Mouse (Mus musculus): ENCODE results near the gene Sod2. TPM values are rescaled to one million over a fixed set of nuclear protein-coding genes. Genes with fewer than 3 reads are reported as not detected.
A peak's percentile ranks its signal among the peaks of the same experiment; 100 is the strongest.
"Not testable (repeated sequence)": the region's sequence is repeated elsewhere in the genome, so short reads cannot be mapped to it uniquely, and the experiment has no call there.

Sod2 gene
- total RNA-seq, 2 experiments from 2014 or later = 418 to 433 TPM

DNA sequence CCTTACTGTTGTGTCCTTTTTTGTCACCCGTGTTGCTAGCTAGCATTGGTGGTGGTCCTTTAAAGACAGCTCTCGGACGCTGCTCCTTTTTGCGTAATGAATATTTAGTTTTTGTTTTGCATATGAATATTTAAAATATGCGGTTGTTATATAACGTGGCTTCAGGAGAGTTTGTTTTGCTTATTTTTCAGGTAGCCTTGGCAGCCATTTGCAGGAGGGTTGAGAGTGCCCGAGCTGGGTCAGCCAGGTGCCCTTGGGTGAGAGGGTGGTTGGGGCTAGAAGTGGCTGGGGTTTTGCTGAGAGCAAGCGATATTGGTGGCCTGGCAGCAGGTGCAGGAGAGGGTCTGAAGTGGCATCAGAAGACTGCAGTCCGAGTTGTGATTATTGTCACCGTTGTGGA, 1.9 kb downstream of the Sod2 start:
- no peak for DNase-seq (ENCODE audit: low spot score)

DNA sequence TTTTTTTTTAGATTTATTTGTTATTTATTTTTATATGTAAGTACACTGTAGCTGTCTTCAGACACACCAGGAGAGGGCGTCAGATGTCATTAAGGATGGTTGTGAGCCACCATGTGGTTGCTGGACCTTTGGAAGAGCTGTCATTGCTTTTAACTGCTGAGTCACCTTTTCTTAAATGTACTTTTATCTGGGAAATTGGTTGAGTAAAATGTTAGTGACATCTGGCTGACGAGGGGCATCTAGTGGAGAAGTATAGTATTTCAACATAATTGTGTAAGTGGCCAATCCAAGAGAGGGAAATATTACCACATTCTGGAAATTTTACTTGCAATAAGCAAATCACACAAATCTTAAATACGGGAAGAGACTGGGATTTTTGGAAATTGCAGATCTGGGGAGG, 3.2 kb downstream of the Sod2 start:
- peak; percentile 44 for DNase-seq (ENCODE audit: low spot score)

DNA sequence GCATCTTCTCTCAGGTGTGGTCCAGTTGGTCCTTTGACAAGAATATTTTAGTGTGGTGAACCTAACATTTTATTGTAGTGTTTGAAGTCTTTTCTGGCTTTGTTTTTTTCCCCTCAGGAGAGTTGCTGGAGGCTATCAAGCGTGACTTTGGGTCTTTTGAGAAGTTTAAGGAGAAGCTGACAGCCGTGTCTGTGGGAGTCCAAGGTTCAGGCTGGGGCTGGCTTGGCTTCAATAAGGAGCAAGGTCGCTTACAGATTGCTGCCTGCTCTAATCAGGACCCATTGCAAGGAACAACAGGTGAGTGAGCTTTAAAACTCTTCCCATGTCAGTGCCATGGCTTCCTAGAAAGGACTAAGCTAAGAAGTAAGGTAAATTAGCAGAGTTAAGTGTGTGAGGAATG, 6.7 kb downstream of the Sod2 start:
- no peak for DNase-seq (ENCODE audit: low spot score)

DNA sequence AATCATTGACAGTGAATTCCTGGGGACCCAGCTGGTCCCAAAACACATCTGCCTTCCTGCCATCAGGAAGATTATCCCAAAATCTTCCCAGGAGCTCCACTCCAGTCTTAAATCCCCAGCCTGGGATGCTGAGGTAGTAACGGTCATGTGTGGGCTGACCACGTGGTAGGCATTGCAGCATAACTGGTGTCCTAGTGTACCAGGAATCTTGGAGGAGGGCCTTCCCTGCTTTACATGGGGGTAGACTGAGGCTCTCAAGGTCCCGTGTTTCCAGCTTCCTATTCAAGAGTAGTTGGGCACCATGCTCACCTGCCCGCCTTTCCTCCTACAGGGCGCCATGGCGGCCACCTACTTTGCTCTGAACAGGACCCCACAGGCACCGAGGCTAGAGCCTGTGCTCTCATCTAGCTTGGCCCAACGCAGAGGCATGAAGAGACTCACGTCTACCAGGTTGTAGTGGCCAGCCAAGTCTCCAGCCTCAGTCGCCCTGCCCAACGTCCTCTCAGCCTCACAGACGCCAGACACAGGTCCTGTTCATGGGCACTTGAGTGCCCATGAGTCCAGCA, 30.1 kb downstream of the Sod2 start:
- DNase-seq (ENCODE audit: low spot score) = not testable (repeated sequence)

DNA sequence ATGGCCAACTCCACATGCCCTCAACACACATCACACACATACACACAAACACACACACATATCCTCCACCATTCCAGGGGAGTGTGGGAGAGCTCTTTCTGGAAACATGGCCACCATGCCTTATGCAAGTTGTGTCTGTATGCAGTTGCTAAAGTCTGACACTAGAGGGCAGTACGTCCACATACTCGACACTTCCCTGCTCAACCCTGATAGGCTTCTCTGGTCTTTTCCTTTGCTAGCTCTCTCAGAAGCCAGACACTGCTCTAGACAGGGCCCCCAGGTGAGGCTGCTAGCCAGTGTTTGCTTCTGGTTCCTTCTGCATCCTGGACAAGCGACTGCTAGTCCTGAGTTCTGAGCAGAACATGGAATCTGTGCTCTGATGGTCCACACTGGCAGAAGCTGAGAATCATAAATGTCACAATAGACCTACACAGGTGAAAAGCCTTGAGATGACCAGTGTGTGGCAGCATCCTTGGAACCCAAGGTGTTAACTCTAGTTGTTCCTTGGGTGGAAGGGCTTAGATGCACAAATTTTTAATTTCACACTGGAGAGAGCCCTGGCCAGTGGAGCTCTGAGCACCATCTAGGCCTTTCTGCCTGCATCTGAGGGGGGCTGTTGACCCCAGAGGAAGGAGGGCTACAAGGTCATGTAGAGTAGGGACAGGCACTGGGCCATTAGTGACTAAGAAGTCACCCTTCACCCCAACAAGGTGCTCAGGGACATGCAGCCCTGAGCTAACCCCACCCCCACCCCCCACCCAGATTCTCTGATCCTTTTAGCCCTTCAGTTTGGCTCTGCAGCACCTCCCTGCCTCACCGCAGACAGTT, 37.4 kb downstream of the Sod2 start:
- peak; percentile 45 for DNase-seq (ENCODE audit: low spot score)

DNA sequence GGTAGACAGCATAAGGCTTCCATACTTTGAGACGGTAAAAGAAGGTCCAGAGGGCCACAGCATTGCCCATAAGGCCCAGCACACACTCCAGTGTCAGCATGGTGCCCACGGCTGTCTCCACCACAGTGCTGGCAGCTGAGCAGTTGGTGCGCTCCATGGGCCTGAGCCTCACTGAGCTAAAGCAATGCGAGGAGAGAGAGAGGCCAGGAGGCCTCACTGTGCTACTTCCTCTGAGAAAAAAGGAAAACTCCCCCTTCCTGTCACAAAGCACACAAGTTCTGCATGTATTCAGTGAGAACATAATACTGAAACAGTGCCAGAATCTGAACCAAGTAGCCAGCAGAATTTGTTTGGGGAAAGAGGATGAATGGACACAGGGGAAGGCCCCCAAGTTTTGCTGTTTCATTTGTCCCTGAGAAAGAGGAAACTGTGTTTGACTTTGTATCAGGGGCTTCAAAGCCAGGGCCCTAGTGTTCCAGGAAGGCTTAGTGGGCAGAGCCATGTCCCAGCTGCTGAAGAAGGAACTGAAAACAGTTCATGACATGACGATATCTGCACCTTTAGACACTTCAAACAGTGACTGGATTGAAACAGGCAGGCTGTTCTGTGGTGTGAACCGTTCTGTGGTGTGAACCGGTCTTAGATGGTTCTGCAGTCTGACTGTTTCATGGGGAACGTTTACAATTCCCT, 45.6 kb downstream of the Sod2 start, which contains the start of gene Gpr31b:
TSS of gene Gpr31b (minus strand) at position 173 of the 690 bp plus-strand sequence.
- DNase-seq (ENCODE audit: low spot score) = not testable (repeated sequence)

DNA sequence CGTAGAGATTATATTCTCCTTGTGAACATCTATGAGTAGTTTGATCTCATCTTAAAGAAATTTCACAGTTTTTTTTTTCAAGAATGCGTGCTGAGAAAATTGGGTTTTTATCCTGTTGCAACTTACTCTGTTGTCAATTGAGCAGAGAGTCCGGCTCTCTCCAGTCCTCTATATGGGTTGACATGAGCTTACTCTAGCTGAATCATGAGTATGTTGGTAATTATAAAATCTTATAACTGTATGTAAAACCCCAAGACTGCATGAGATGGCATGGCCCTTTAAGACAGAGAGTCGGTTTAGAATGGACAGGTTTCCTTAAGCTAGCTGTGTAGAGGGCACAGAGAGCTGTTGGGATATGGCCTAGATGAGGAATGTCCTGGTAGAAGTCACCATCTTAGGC, 54.2 kb downstream of the Sod2 start, which contains the start of gene Tcp10b:
TSS of gene Tcp10b (plus strand) at position 301 of the 400 bp plus-strand sequence.
- not testable (repeated sequence) for DNase-seq (ENCODE audit: low spot score)

DNA sequence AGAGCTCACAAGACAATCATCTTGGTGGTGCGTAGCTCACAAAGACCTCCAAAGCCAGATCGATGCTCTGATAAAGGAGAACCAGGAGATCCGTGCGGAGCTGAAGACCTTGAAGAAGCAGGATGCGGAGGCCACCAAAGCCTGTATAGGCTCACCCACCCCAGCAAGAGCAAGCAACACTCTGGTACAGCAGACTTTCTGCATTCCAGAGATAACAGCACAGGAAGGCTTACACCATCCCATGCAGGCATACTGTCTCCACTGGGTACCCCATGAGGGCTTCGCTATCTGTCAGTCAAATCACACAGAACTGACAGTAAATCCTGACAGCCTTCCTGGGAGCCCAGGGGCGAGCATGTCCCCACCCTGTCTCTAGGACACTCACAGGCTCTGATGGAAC, 56.2 kb downstream of the Sod2 start:
- not testable (repeated sequence) for DNase-seq (ENCODE audit: low spot score)

DNA sequence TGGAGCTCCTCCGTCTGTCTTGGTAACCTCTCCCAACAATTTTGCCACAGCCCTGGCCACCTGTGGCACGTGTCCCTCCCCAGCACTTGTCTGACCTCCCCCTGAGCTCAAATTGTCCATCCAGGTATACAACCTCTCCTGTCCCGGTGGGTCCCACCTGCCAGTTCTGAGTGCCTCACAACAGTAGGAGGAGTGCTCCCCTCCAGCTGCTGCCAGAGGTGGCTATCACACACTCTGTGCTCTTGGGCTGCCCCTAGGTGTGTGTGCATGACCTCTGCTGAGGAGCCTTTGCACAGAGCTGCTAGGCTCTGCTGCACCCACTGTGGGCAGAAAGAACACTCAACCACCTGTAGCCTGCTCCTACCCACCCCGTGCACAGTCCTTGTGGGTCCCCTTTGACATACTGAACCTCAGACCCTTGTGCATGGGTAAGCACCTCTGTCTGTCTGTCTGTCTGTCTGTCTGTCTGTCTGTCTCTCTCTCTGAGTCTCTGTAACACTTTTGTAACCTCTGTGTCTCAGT, 61.3 kb downstream of the Sod2 start:
- not testable (repeated sequence) for DNase-seq (ENCODE audit: low spot score)

DNA sequence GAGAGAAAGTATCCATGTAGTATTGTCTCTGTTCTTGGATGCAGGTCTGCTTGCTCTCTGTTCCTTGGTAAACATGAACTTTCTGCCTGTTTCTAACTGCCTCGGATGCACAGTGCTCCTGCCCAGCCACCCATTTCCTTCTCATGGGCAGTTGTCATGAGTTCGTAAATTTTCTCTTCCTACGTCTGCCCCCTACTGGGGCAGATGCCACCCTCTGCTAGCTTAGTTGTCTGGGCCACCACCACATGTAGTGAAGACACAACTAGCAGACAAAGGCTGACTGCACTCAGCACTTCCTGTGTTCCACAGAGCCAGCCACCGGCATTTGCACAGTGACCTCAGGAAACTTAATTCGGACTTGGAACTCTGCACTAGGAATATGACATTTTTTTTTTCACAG, 62.6 kb downstream of the Sod2 start:
- not testable (repeated sequence) for DNase-seq (ENCODE audit: low spot score)

Other genes with a start within 250 kb of the Sod2 start
- gene Igf2r, start 237.2 kb upstream of the Sod2 start, total RNA-seq (2021) = 10 to 100 TPM; 42.4 to 43.3 TPM
- gene Mas1, start 138.7 kb upstream of the Sod2 start, total RNA-seq (2021) = under 1 TPM in 1 of 2 experiments, not detected in 1; 0.19 TPM
- gene Mrgprh, start 130.8 kb upstream of the Sod2 start, total RNA-seq (2021) = 1 to 10 TPM; 4.4 to 4.7 TPM
- under 1 TPM; 0.18 to 0.31 TPM for gene Pnldc1, start 96.6 kb upstream of the Sod2 start, total RNA-seq (2021)
- gene Tcp1, start 91.1 kb upstream of the Sod2 start, total RNA-seq (2021) = 100 to 1,000 TPM; 167 to 180 TPM
- 100 to 1,000 TPM; 103 to 121 TPM for gene Mrpl18, start 90.5 kb upstream of the Sod2 start, total RNA-seq (2021)
- gene Acat3, start 66.2 kb upstream of the Sod2 start, total RNA-seq (2021) = not detected
- gene Acat2, start 46.1 kb upstream of the Sod2 start, total RNA-seq (2021) = 1 to 10 TPM; 3.0 to 3.1 TPM
- 10 to 100 TPM; 24.2 to 25.7 TPM for gene Wtap, start 12.7 kb upstream of the Sod2 start, total RNA-seq (2021)
- not detected for gene Gpr31b, start 45.5 kb downstream of the Sod2 start, total RNA-seq (2021)
- under 1 TPM; 0.25 to 0.38 TPM for gene Tcp10b, start 54.3 kb downstream of the Sod2 start, total RNA-seq (2021)
- not detected for gene Unc93a, start 125.0 kb downstream of the Sod2 start, total RNA-seq (2021)
- not detected for gene Smok2a, start 214.3 kb downstream of the Sod2 start, total RNA-seq (2021)
- gene Smok2b, start 223.4 kb downstream of the Sod2 start, total RNA-seq (2021) = not detected

Data from gastrocnemius, adult 18-20 months (tissue).